Mouse (Mus musculus): ENCODE results near the gene Gm28308. TPM values are rescaled to one million over a fixed set of nuclear protein-coding genes. Genes with fewer than 3 reads are reported as not detected.

Gm28308 gene
- polyA plus RNA-seq, 1 experiment from 2014 or later, result not detected

DNA sequence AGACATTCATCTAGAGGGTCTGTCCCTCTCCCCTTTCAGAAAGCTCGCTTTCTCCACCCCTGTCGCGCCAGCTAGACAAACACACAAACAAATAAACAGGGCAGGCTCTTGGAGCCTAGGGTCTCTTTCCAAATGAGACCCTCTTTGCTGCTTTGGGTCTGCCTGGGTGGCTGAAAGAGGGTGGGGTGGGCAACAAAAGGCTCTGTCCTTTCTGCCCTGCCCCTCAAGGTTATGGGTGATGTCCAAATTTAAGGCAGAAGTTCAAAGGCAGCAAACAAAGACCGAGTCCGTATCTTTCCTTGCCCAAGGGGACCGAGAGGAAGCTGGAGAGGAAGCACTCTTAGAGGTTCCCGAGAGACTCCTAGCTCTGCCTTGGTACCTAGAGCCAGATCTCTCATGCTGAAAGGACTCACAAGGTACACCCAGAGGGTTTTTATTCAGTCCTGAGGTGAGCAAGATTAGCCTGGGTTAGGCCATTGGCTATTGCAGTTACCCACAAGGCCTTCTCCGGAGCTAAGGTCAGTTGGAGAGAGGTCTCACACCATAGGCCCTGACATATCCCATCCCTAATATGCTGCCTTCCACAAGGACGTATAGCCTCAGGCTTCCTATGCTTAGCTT is 28.0 kb upstream of the Gm28308 start:
- Histone ChIP-seq H3K27me3 (ENCODE audit: insufficient read depth, low read length) (peaks cover 100% of the 10 kb centered on the region), H3K4me1 (ENCODE audit: insufficient read depth) (peaks cover 6% of the 10 kb centered on the region), H3K4me3 (ENCODE audit: low read depth, low read length) (no peak overlapping the region), H3K9ac (replicated peaks) (no peak overlapping the region), H3K36me3 (replicated peaks; ENCODE audit: insufficient read depth, low read length) (no peaks in the 10 kb centered on the region), H3K4me2 (ENCODE audit: low read depth, low read length) (no peak overlapping the region), H3K27ac (ENCODE audit: low read depth) (no peak overlapping the region), H3K9me3 (ENCODE audit: low read length) (no peaks in the 10 kb centered on the region)
- no peak for TF ChIP-seq EP300 (IDR thresholded peaks at IDR 0.05; ENCODE audit: low read depth)
- no peak for TF ChIP-seq CTCF (IDR thresholded peaks at IDR 0.05; ENCODE audit: low read depth)
- DNase-seq (no peak), ATAC-seq (no peak)
- 4% methylated on average over 9 of the region's 9 CpGs for WGBS (ENCODE audit: insufficient replicate concordance)

GRCm38 (mm10) chr6:52240389-52241000 is 27.4 kb upstream of the Gm28308 start, which contains the start of gene Hoxa10:
Gene Hoxa10, minus strand, starts transcription at chr6:52240854.
- TF ChIP-seq EP300 (IDR thresholded peaks at IDR 0.05; ENCODE audit: low read depth), result no peak
- peak; percentile 70 for TF ChIP-seq CTCF (IDR thresholded peaks at IDR 0.05; ENCODE audit: low read depth)
- H3K9me3 ChIP-seq (ENCODE audit: low read length), result no peaks in the 10 kb centered on the region
- no peak within 1 kb of the TSS for H3K27ac ChIP-seq (ENCODE audit: low read depth)
- peak within 1 kb of the TSS; percentile 10; the same call in 1 of the 2 replicates for H3K4me3 ChIP-seq (ENCODE audit: low read depth, low read length)
- no peaks in the 10 kb centered on the region for H3K36me3 ChIP-seq (replicated peaks; ENCODE audit: insufficient read depth, low read length)
- WGBS (ENCODE audit: insufficient replicate concordance), result 5% methylated on average over 35 of the region's 35 CpGs
- H3K4me2 ChIP-seq (ENCODE audit: low read depth, low read length), result peak within 1 kb of the TSS; percentile 20
- ATAC-seq (no peak), DNase-seq (peak; percentile 83)
- no peak within 1 kb of the TSS for H3K9ac ChIP-seq (replicated peaks)
- peaks cover 4% of the 10 kb centered on the region for H3K4me1 ChIP-seq (ENCODE audit: insufficient read depth)
- peaks cover 100% of the 10 kb centered on the region for H3K27me3 ChIP-seq (ENCODE audit: insufficient read depth, low read length)

DNA sequence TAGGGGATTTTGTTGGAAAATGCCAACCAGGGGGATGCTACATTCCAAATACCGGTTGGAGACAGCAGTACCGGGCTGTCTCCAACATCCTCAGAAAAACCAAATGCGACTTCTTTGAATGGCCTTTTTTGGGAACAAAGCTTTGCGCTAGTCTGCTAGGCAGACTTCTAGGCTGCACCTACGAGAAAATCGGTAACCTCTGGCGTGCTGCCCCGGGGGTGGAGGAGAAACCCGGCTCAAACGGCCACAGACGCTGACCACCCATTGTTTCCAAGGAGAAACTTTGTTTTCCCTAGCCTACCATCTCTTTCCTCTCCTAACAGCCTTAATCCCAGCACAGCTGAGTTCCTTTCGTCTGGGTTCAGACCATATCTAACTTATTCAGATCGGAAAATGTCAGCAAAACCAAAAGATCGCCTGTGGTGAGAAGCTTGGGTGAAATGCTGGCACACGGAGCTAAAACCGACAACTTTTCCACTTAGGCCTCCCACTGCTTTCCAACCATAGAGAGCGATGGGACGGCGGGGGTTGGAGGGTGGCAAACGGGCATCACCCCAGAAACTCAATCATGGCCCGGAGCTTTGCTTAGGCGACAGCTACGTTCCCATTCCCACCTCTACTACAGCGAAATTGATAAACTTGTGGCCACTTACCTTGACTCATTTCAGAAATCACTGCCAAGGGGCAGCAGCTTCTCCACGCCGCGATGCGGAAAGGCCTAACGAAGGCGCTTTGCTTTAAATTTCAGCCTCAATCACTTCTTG is 26.7 kb upstream of the Gm28308 start:
- TF ChIP-seq CTCF (IDR thresholded peaks at IDR 0.05; ENCODE audit: low read depth), result no peak
- TF ChIP-seq EP300 (IDR thresholded peaks at IDR 0.05; ENCODE audit: low read depth), result no peak
- no peaks in the 10 kb centered on the region for H3K36me3 ChIP-seq (replicated peaks; ENCODE audit: insufficient read depth, low read length)
- ATAC-seq (no peak), DNase-seq (no peak)
- H3K4me3 ChIP-seq (ENCODE audit: low read depth, low read length), result peak overlapping the region; percentile 10; the same call in 1 of the 2 replicates
- peaks cover 1% of the 10 kb centered on the region for H3K4me1 ChIP-seq (ENCODE audit: insufficient read depth)
- H3K27me3 ChIP-seq (ENCODE audit: insufficient read depth, low read length), result peaks cover 100% of the 10 kb centered on the region
- WGBS (ENCODE audit: insufficient replicate concordance), result 3% methylated on average over 30 of the region's 30 CpGs
- H3K9ac ChIP-seq (replicated peaks), result no peak overlapping the region
- no peaks in the 10 kb centered on the region for H3K9me3 ChIP-seq (ENCODE audit: low read length)
- H3K4me2 ChIP-seq (ENCODE audit: low read depth, low read length), result peak overlapping the region; percentile 20
- H3K27ac ChIP-seq (ENCODE audit: low read depth), result no peak overlapping the region

- Histone ChIP-seq H3K27ac (ENCODE audit: low read depth) (no peak overlapping the region), H3K4me3 (ENCODE audit: low read depth, low read length) (no peak overlapping the region), H3K9me3 (ENCODE audit: low read length) (no peaks in the 10 kb centered on the region), H3K36me3 (replicated peaks; ENCODE audit: insufficient read depth, low read length) (no peaks in the 10 kb centered on the region), H3K4me2 (ENCODE audit: low read depth, low read length) (no peak overlapping the region), H3K9ac (replicated peaks) (no peak overlapping the region), H3K4me1 (ENCODE audit: insufficient read depth) (no peaks in the 10 kb centered on the region; the same call in 1 of the 2 replicates), H3K27me3 (ENCODE audit: insufficient read depth, low read length) (peaks cover 100% of the 10 kb centered on the region)
- no peak for DNase-seq
- TF ChIP-seq EP300 (IDR thresholded peaks at IDR 0.05; ENCODE audit: low read depth) (no peak), CTCF (IDR thresholded peaks at IDR 0.05; ENCODE audit: low read depth) (no peak)
- 9% methylated on average over 7 of the region's 7 CpGs for WGBS (ENCODE audit: insufficient replicate concordance)
- ATAC-seq, result no peak
Measured at GRCm38 (mm10) chr6:52238976-52239375, 25.8 kb upstream of the Gm28308 start.

DNA sequence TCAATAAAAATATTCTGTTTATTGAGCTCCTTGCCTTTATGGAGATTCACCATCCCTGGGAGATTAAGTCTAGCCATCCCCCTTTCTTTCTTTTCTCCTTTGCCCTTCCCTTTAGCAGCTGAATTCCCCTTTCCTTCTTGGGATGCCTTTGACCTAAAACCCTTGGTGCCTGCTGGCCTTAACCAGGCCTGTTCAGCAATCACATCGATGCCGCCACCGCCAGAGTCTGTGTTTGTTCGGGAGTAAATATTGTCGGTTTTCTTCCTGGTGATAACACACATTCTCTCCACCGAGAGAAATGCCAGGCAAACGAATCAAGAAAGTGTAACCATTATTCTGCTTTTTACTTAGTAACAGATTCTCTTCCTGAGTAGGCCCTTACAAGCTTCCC is 25.0 kb upstream of the Gm28308 start:
- no peaks in the 10 kb centered on the region; the same call in 1 of the 2 replicates for H3K4me1 ChIP-seq (ENCODE audit: insufficient read depth)
- no peak for ATAC-seq
- 7% methylated on average over 7 of the region's 7 CpGs for WGBS (ENCODE audit: insufficient replicate concordance)
- H3K27ac ChIP-seq (ENCODE audit: low read depth), result no peak overlapping the region
- H3K9me3 ChIP-seq (ENCODE audit: low read length), result no peaks in the 10 kb centered on the region
- H3K9ac ChIP-seq (replicated peaks), result no peak overlapping the region
- TF ChIP-seq CTCF (IDR thresholded peaks at IDR 0.05; ENCODE audit: low read depth) (no peak), EP300 (IDR thresholded peaks at IDR 0.05; ENCODE audit: low read depth) (no peak)
- no peak for DNase-seq
- no peaks in the 10 kb centered on the region for H3K36me3 ChIP-seq (replicated peaks; ENCODE audit: insufficient read depth, low read length)
- no peak overlapping the region for H3K4me2 ChIP-seq (ENCODE audit: low read depth, low read length)
- no peak overlapping the region for H3K4me3 ChIP-seq (ENCODE audit: low read depth, low read length)
- H3K27me3 ChIP-seq (ENCODE audit: insufficient read depth, low read length), result peaks cover 100% of the 10 kb centered on the region
